Mouse (Mus musculus): ENCODE measurements around the gene Ppfia3. TPM values are rescaled to one million over a fixed set of nuclear protein-coding genes. Genes with fewer than 3 reads are reported as not detected.

The Ppfia3 gene
- total RNA-seq, 2 experiments from 2014 or later: 0.08 to 0.10 TPM

DNA sequence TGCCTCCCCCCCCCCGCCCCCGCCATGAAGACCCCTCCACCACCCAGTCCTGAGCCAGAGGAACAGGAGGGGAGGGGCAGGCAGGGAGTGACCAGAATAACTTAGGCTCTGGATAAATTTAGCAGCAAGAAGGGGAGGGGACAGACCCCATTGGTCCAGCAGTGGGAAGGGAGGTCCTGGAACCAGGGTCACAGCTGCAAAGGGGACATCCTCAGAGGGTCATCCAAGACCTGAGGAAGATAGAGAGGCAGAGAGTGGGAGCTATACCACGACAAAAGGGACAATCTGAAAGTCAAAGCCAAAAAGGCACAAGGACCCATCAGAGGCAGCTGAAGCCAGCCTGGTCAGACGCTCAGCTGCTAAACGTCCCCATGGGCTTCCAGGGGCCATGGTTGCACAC lies 31.8 kb downstream of the Ppfia3 start, which contains the start of gene Hrc:
Gene Hrc, plus strand, starts transcription at position 235 of the 400 bp plus-strand sequence.
- intact Hi-C loops (cut with DNase I): no loop called here
- peak within 1 kb of the TSS; percentile 90 for H3K4me3 ChIP-seq
- DNase-seq: peak; percentile 84
- peak within 1 kb of the TSS; percentile 99 for H3K27ac ChIP-seq
- no peak for TF ChIP-seq CTCF (IDR thresholded peaks at IDR 0.05)

DNA sequence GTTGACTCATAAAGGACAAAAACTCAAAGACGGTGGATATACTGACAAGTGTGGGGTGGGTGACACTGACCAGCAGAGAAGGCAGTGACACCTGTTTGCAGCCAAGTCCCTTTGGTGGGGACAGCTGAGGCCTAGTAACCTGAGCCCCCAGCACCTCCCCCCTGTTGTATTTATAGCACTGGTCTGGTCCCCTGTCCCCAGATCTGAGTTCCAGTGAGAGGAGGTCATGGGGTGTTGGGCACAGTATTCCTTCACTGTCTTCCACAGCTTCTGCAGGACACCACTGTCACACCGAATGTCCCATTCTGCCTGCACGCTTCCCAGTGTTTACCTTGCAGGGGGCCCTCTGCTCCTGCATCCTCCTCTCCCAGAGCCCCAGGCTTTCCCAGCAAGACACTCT lies 32.2 kb downstream of the Ppfia3 start:
- no peak for TF ChIP-seq CTCF (IDR thresholded peaks at IDR 0.05)
- intact Hi-C loops (cut with DNase I): no loop called here
- Histone ChIP-seq H3K4me3 (peak overlapping the region; percentile 90), H3K27ac (peak overlapping the region; percentile 99)
- DNase-seq: peak; percentile 87

DNA sequence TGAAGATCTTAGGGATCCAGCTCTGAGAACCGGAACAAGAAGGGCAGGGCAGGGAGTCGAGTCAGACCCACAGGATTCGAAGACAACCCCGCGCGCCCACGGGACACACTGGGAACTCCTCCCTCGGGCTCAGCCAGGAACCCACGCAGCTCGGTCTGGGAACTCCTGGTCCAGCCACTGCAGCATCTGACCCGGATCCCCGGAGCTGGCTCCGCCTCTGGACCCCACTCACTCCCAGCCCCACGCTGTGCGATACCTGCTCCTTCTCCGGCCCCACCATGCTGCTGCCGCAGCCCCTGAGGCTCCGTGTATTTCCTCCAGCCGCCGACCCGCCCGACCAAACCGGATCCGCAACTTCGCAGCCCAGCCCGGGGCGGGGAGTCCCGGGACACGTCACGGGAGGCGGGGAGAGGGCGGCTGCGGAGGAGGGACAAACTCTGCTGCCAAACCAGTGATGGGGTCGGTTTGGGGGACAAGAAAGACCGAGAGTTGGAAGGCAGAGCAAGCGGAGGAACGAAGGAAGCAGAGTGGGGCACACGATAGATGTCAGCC lies 33.3 kb downstream of the Ppfia3 start, which contains the start of gene Trpm4:
Gene Trpm4, minus strand, starts transcription at position 350 of the 552 bp plus-strand sequence.
- no peak for TF ChIP-seq CTCF (IDR thresholded peaks at IDR 0.05)
- DNase-seq: peak; percentile 96
- H3K4me3 ChIP-seq: peak within 1 kb of the TSS; percentile 90
- H3K27ac ChIP-seq: peak within 1 kb of the TSS; percentile 99
- intact Hi-C loops (cut with DNase I): no loop called here

DNA sequence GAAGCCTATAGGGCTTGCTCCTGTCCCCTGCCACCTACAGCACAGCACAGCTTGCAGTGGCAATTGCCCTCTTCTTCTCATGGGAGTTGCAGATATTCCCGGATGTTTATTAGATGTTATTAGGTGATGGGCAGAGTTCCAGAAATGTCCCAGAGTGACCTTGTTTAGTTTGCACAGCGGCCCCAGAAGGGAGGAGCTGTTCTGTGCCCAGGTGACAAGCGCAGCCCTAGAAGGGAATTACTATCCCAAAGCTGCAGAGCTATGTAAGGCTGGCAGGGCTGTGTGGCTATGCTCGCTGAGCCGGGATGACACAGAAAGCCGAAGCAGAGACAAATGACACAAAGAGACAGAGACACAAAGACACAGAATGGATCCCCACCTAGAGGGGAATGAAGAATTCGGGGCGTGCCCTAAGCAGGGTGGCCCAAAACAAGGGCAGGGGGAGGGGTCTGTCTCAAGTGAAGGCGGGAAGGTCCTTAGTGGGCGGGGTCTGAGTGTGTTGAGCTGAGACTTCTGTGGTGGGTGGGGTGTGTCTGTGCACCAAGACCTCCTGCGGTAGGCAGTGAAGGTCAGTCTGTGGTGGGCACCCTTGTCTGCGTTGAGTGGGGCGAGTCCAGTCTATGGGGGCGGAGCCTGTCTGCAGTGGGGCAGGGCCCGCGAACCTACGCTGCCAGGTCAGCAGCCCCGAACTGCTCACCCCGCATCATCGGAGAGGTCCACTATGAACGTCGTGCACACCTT lies 34.0 kb downstream of the Ppfia3 start:
- intact Hi-C loops (cut with DNase I): no loop called here
- TF ChIP-seq CTCF (IDR thresholded peaks at IDR 0.05): no peak
- Histone ChIP-seq H3K4me3 (peak overlapping the region; percentile 90), H3K27ac (peak overlapping the region; percentile 99)
- DNase-seq: peak; percentile 65

DNA sequence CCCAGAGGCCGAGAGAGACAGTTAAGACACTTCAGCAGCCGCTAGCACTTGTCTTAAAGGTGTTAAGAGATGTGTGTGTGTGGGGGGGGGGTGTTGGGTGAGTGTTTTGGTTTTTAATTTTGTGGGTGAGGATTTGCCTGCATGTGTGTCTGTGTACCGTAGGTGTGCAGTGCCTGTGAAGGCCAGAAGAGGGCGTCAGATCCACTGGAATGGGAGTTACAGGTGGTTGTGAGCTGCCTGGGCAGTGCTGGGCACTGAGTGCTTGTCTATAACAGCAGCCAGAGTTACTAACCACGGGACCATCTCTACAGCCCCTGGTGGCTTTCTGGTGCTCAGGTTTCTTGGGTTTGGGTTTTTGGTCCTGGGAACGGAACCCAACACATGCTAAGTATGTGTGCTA lies 35.3 kb downstream of the Ppfia3 start:
- peak overlapping the region; percentile 99; the same call in 1 of the 2 replicates for H3K27ac ChIP-seq
- intact Hi-C loops (cut with DNase I): no loop called here
- no peak overlapping the region for H3K4me3 ChIP-seq
- peak; percentile 29; the same call in 1 of the 2 replicates for TF ChIP-seq CTCF (IDR thresholded peaks at IDR 0.05)
- DNase-seq: no peak

DNA sequence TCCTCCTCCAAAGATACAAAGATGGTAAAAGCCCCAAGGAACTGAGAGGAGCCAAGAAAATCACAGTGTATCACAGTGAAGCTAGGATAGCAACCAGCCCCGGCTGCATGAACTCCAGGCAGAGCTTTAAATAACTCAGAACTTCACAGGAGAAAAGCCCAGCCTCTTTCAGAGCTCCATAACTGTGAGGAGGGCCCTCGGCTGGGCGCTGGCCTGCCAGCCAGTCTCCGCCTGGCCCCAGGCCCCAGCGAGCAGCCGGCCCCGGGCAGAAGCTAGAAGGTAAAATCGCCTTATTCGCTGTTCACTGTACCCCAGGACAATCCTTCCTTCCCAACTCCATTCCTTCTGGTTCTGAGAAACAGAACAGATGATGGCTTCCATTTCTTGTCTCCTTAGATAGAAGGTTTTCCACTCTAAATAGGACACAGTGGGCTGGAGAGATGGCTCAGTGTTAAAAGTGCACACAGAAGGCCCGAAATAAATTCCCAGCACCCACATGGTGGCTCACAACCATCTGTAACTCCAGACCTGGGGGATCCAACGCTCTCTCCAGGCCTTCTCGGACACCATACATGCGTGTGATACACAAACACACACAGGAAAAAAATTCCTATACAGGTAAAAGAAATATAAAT lies 37.9 kb downstream of the Ppfia3 start:
- Histone ChIP-seq H3K4me3 (peak overlapping the region; percentile 45), H3K27ac (peak overlapping the region; percentile 86)
- no peak for TF ChIP-seq CTCF (IDR thresholded peaks at IDR 0.05)
- intact Hi-C loops (cut with DNase I): no loop called here
- peak; percentile 72 for DNase-seq

DNA sequence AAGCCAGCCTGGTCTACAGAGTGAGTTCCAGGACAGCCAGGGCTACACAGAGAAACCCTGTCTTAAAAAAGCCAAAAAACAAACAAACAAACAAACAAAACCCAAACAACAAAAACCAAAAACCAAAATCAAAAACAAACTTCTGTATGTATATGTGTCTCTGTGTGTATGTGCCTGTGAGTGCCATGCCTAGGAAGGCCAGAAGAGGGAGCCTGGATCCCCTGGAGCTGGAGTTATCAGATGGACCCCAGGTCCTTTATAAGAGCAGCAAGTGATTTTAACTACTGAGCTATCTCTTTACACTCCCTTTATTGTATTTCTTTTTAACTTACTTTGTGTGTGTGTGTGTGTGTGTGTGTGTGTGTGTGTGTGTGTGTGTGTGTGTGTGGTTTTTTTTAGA lies 41.0 kb downstream of the Ppfia3 start:
- no peak overlapping the region for H3K4me3 ChIP-seq
- H3K27ac ChIP-seq: no peak overlapping the region
- TF ChIP-seq CTCF (IDR thresholded peaks at IDR 0.05): peak; percentile 36
- intact Hi-C loops (cut with DNase I): no loop called here
- DNase-seq: no peak

DNA sequence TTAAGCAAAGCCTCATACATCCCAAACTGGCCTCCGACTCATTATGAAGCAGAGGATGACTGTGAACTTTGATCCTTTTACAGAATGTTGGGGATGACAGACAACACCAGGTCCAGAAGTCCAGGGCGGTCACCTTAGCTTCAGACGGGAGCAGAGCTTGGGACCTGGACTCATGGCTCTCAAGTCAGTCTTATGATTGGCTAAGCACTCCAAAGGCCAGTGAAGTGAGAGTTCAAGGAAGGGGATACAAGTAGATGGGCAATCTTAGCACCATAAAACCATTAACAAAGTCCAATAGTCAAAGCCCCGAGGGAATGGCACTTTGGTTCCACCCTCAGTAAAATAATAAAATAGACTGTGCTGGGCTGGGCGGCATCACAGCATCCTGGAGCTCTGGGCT lies 43.8 kb downstream of the Ppfia3 start:
- no peak overlapping the region for H3K4me3 ChIP-seq
- DNase-seq: no peak
- H3K27ac ChIP-seq: no peak overlapping the region
- intact Hi-C loops (cut with DNase I): no loop called here
- no peak for TF ChIP-seq CTCF (IDR thresholded peaks at IDR 0.05)

DNA sequence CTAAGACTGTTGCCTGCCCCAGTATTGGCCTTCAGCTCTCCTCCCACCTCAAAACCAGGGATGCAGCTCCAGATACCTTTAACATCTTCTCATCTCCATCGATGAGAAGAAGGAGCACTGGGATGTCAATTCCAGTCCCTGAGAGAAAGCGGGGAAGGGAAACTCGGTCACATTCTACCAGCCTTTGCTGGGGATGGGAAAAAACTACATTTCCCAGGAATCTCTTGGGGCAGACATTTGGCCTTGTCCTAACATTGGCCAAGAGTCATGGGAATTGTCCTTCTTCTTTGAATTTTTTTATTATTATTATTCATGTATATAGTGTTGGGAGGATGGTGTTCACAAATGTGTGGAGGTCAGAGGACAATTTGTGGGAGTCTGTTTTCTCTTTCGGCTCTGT lies 44.6 kb downstream of the Ppfia3 start:
- no peak for TF ChIP-seq CTCF (IDR thresholded peaks at IDR 0.05)
- no peak for DNase-seq
- Histone ChIP-seq H3K27ac (no peak overlapping the region), H3K4me3 (no peak overlapping the region)
- intact Hi-C loops (cut with DNase I): no loop called here

DNA sequence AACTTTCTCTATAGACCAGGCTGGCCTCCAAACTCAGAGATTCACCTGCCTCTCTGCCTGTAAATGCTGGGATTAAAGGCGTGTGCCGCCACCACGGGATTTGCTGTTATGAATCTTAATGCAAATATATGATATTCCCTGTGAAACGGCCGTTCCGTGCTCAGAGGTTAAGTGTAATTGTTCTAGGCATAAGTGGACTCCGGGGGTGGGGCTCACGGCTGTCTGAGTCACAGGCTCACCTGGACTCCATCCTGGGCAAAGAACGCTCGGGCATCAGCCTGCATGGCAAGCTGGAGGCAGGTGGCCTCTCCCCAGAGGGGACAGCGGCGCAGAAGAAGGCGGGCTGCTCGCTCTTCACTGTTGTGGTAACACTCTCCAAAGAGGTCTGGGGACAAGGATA lies 50.3 kb downstream of the Ppfia3 start:
- Histone ChIP-seq H3K27ac (no peak overlapping the region), H3K4me3 (no peak overlapping the region)
- no peak for DNase-seq
- no peak for TF ChIP-seq CTCF (IDR thresholded peaks at IDR 0.05)
- intact Hi-C loops (cut with DNase I): no loop called here

DNA sequence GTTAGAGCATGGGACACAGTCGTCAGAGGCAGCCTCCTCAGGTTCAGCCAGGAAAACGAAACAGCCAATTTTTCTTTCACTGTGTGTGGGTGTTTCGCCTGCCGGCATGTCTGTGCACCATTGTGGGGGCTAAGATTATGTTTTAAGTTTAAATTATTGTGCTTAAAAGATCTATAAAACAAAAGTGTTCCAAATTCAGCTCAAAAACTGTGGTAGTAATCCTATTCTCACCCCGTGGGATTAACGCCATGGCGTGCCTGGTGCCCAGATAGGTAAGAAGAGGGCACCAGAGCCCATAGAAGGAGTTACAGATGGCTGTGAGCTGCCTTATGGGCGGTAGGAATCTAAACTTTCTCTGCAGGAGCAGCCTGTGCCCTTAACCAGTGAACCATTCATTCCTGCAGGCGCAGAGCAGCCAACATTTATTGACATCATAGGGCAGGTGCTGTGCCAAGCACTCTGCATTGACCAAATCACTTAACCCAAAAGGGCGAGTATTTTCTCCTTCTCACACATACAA lies 51.6 kb downstream of the Ppfia3 start:
- intact Hi-C loops (cut with DNase I): no loop called here
- Histone ChIP-seq H3K4me3 (no peak overlapping the region), H3K27ac (no peak overlapping the region)
- TF ChIP-seq CTCF (IDR thresholded peaks at IDR 0.05): no peak
- no peak for DNase-seq

DNA sequence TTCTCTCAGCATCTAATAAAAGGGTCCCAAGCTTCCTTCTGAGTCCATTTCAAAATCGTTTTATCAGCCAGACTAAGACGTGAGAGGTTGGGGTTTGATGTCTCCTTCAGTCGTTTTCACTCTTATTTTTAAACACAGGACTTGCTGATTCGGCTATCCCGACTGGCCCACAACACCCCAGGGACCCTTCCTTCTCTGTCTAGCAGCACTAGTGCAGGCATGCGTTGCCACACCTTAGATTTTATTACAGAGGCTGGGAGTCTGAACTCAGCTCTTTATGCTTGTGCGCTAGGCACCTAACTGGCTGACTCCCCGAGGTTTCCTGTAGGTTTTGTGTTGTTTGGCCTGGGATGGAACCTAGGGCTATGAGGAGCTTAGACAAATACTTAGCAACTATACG lies 53.3 kb downstream of the Ppfia3 start:
- intact Hi-C loops (cut with DNase I): no loop called here
- peak overlapping the region; percentile 58 for H3K27ac ChIP-seq
- no peak for DNase-seq
- no peak for TF ChIP-seq CTCF (IDR thresholded peaks at IDR 0.05)
- H3K4me3 ChIP-seq: peak overlapping the region; percentile 24

All from gastrocnemius, adult 2 months (tissue).